Mouse (Mus musculus) neural tube, embryonic 14.5 days (tissue): Measurements from ENCODE around the gene Napsa. TPM values are rescaled to one million over a fixed set of nuclear protein-coding genes. Genes with fewer than 3 reads are reported as not detected.

ENCODE experiments used
- ATAC-seq: fragments of 200-750 bp; cut with Nextera tagmentation; 2 replicates; pipeline ENCODE4 v1.8.0; 2017; ENCODE audit warnings: low read depth, mild to moderate bottlenecking, moderate TSS enrichment, moderate library complexity
- H3K27ac ChIP-seq: fragments of 300-500 bp; sonication (generic); 2 replicates; pipeline ENCODE4 v1.5.1; 2014; ENCODE audit warnings: low read depth, mild to moderate bottlenecking, control low read depth, low read length, moderate library complexity, mixed read lengths
- H3K27me3 ChIP-seq: fragments of 300-500 bp; sonication (generic); 2 replicates; pipeline ENCODE4 v1.6.1; 2014; ENCODE audit warnings: low read length; ENCODE audit not compliant: control insufficient read depth, insufficient read depth
- H3K36me3 ChIP-seq: fragments of 300-500 bp; sonication (generic); 2 replicates; pipeline ENCODE4 v1.6.1; 2014; ENCODE audit warnings: low read length, mixed read lengths; ENCODE audit not compliant: control insufficient read depth, insufficient read depth
- H3K4me1 ChIP-seq: fragments of 300-500 bp; sonication (generic); 2 replicates; pipeline ENCODE4 v1.6.1; 2014; ENCODE audit warnings: low read length; ENCODE audit not compliant: control insufficient read depth, insufficient read depth
- H3K4me2 ChIP-seq: fragments of 300-500 bp; sonication (generic); 2 replicates; pipeline ENCODE4 v1.6.1; 2014; ENCODE audit warnings: mild to moderate bottlenecking, low read depth, low read length, control low read depth
- H3K4me3 ChIP-seq: fragments of 300-500 bp; sonication (generic); 2 replicates; pipeline ENCODE4 v1.5.1; 2014; ENCODE audit warnings: low read depth, low read length, control low read depth, mixed read lengths
- H3K9ac ChIP-seq: fragments of 300-500 bp; sonication (generic); replicated peaks from 2 replicates; pipeline ENCODE4 v1.6.1; 2014; ENCODE audit warnings: low read depth, mild to moderate bottlenecking, control low read depth, low read length, mixed read lengths
- H3K9me3 ChIP-seq: fragments of 300-500 bp; sonication (generic); 2 replicates; pipeline ENCODE4 v1.6.1; 2016; ENCODE audit warnings: low read length; ENCODE audit not compliant: control insufficient read depth
- WGBS: fragments of 180-500 bp; shearing (Covaris S2); extraction: QIAGEN DNeasy Blood & Tissue Kit; methylation state at CpG from one replicate; pipeline ENCODE4 v1.1.7; 2014; 5-methylcytosine and 5-hydroxymethylcytosine counted together
- polyA plus RNA-seq: library from polyadenylated mRNA; unstranded; fragments of >200 nt; fragmentation: Nextera tagmentation; extraction: Ambion mirVana; gene quantifications from 2 replicates; pipeline ENCODE4 v1.2.1, GENCODE M21; 2014

The Napsa gene
- polyA plus RNA-seq, 1 experiment from 2014 or later: 0.82 TPM

- no peak overlapping the region for H3K4me3 ChIP-seq
- H3K36me3 ChIP-seq: no peaks in the 10 kb centered on the region
- no peak overlapping the region for H3K9ac ChIP-seq
- peaks cover 7% of the 10 kb centered on the region; the same call in 1 of the 2 replicates for H3K27me3 ChIP-seq
- 94% methylated on average over 20 of the region's 20 CpGs for WGBS
- no peaks in the 10 kb centered on the region for H3K9me3 ChIP-seq
- peaks cover 24% of the 10 kb centered on the region for H3K4me1 ChIP-seq
- H3K4me2 ChIP-seq: no peak overlapping the region
- no peak overlapping the region for H3K27ac ChIP-seq
- no peak for ATAC-seq
Measured at GRCm38 (mm10) chr7:44595131-44595561, 23.0 kb downstream of the Napsa start.

GRCm38 (mm10) chr7:44596051-44596450 lies 23.9 kb downstream of the Napsa start:
- H3K4me3 ChIP-seq: no peak overlapping the region
- no peak overlapping the region for H3K9ac ChIP-seq
- ATAC-seq: no peak
- peaks cover 24% of the 10 kb centered on the region for H3K4me1 ChIP-seq
- peaks cover 5% of the 10 kb centered on the region; the same call in 1 of the 2 replicates for H3K27me3 ChIP-seq
- no peaks in the 10 kb centered on the region for H3K9me3 ChIP-seq
- H3K27ac ChIP-seq: no peak overlapping the region
- no peaks in the 10 kb centered on the region for H3K36me3 ChIP-seq
- WGBS: 82% methylated on average over 6 of the region's 6 CpGs
- no peak overlapping the region for H3K4me2 ChIP-seq

DNA sequence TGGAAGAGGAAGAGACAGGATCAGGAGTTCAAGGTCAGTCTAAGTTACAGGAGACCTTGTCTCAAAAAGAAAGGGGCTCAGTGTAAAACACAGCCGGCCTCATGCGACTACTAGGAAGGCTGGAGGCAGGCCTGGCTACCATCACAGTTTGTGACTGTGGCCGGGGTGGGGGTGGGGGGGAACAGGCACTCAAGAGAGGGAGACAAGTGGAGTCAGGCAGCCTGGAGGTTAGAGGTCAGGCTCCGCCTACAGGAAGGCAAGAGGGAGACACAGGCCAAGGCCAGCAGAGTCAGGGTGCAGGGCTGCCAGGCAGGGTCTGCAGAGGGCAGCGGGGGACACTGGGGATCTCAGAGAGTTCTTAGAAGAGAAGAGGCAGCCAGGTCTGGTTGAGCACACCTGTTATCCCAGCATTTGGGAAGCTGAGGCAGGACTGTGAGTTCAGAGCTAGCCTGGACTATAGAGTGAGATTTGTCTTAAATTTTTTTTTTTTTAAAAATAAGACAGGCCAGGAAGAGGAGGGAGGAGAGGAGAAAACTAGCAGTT lies 24.9 kb downstream of the Napsa start:
- Histone ChIP-seq H3K4me2 (no peak overlapping the region), H3K27ac (no peak overlapping the region), H3K27me3 (peaks cover 5% of the 10 kb centered on the region; the same call in 1 of the 2 replicates), H3K9me3 (no peaks in the 10 kb centered on the region), H3K36me3 (no peaks in the 10 kb centered on the region), H3K4me3 (no peak overlapping the region), H3K9ac (no peak overlapping the region), H3K4me1 (peaks cover 20% of the 10 kb centered on the region)
- no peak for ATAC-seq
- 68% methylated on average over 5 of the region's 5 CpGs for WGBS

GRCm38 (mm10) chr7:44597666-44598065 lies 25.5 kb downstream of the Napsa start:
- Histone ChIP-seq H3K9me3 (no peaks in the 10 kb centered on the region), H3K36me3 (no peaks in the 10 kb centered on the region), H3K27me3 (peaks cover 5% of the 10 kb centered on the region; the same call in 1 of the 2 replicates), H3K9ac (no peak overlapping the region), H3K4me3 (no peak overlapping the region), H3K4me1 (peaks cover 16% of the 10 kb centered on the region; the same call in 1 of the 2 replicates), H3K4me2 (no peak overlapping the region), H3K27ac (no peak overlapping the region)
- 86% methylated on average over 4 of the region's 4 CpGs for WGBS
- no peak for ATAC-seq

GRCm38 (mm10) chr7:44598336-44598735 lies 26.2 kb downstream of the Napsa start:
- Histone ChIP-seq H3K4me1 (peaks cover 10% of the 10 kb centered on the region; the same call in 1 of the 2 replicates), H3K27me3 (no peaks in the 10 kb centered on the region), H3K9ac (no peak overlapping the region), H3K27ac (no peak overlapping the region), H3K4me3 (no peak overlapping the region), H3K4me2 (no peak overlapping the region), H3K9me3 (no peaks in the 10 kb centered on the region), H3K36me3 (no peaks in the 10 kb centered on the region)
- 92% methylated on average over 11 of the region's 12 CpGs for WGBS
- no peak for ATAC-seq

- no peaks in the 10 kb centered on the region for H3K9me3 ChIP-seq
- no peaks in the 10 kb centered on the region for H3K36me3 ChIP-seq
- ATAC-seq: no peak
- no peak overlapping the region for H3K27ac ChIP-seq
- 0 out of 2 replicates have a peak, but pooled peaks cover 5% of the 10 kb centered on the region for H3K4me1 ChIP-seq
- peaks cover 2% of the 10 kb centered on the region; the same call in 1 of the 2 replicates for H3K27me3 ChIP-seq
- H3K9ac ChIP-seq: no peak overlapping the region
- 85% methylated on average over 10 of the region's 10 CpGs for WGBS
- H3K4me2 ChIP-seq: no peak overlapping the region
- H3K4me3 ChIP-seq: no peak overlapping the region
Measured at GRCm38 (mm10) chr7:44600691-44601262, 28.6 kb downstream of the Napsa start.

DNA sequence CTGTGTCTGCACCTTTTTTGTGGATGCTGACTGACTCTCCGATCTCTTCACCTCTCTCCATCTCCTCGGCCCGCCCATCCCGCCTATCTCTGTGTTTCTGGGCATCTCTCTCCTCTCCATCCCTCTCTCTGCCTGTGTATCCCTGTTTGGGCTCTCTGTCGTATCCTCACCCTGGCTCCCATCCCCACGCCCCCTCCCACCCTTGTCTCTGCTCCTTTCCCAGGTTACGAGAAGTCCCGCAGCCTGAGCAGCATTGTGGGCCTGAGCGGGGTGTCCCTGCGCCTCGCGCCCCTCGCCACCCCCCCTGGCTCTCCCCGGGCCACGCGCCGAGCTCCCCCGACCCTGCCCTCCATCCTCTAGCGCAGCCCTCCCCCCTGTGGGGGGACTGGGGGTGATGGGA lies 29.5 kb downstream of the Napsa start:
- H3K9me3 ChIP-seq: no peaks in the 10 kb centered on the region
- H3K36me3 ChIP-seq: no peaks in the 10 kb centered on the region
- 0 out of 2 replicates have a peak, but pooled peaks cover 5% of the 10 kb centered on the region for H3K4me1 ChIP-seq
- H3K9ac ChIP-seq: no peak overlapping the region; the same call in 1 of the 2 replicates
- no peak overlapping the region for H3K4me3 ChIP-seq
- no peak overlapping the region for H3K27ac ChIP-seq
- no peak for ATAC-seq
- WGBS: 18% methylated on average over 19 of the region's 19 CpGs
- H3K27me3 ChIP-seq: peaks cover 10% of the 10 kb centered on the region; the same call in 1 of the 2 replicates
- H3K4me2 ChIP-seq: no peak overlapping the region

GRCm38 (mm10) chr7:44602443-44602842 lies 30.3 kb downstream of the Napsa start:
- WGBS: 13% methylated on average over 11 of the region's 11 CpGs
- no peak overlapping the region for H3K9ac ChIP-seq
- no peaks in the 10 kb centered on the region for H3K9me3 ChIP-seq
- H3K4me1 ChIP-seq: 0 out of 2 replicates have a peak, but pooled peaks cover 5% of the 10 kb centered on the region
- H3K36me3 ChIP-seq: no peaks in the 10 kb centered on the region
- no peak overlapping the region for H3K27ac ChIP-seq
- ATAC-seq: peak; percentile 5; the same call in 1 of the 2 replicates
- H3K27me3 ChIP-seq: peaks cover 12% of the 10 kb centered on the region; the same call in 1 of the 2 replicates
- no peak overlapping the region for H3K4me2 ChIP-seq
- no peak overlapping the region for H3K4me3 ChIP-seq

DNA sequence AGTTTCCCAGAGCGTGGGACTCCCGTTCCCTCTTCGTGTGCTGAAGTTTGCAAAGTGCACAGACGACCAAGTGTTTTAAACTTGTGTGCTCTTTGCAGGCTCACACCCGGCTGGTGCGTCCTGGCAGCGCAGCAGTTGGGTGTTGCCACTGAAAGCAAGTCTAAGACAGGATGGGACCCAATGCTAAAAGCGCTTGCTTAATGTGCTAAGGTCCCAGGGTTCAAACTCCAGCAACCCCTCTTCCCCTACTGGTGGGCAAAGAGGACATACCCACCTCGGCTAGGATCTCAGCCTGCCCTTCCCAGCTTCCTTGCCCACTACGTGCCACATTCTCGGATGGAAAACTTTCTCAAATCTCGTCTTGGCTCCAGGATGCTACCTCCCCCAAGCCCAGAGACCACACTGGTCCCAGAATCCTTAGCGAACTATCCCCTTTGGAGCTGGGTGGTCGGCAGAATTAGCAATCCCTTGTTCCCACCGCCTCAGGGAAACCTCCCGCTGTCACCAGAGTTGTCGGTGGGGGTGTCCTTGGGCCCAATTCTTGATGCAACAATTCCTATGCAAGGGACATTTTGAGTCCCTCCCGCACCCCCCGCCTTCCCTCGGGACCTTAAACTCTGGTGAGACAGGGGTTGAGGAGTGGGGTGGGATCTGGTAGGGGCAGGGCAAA lies 31.1 kb downstream of the Napsa start:
- Histone ChIP-seq H3K9ac (no peak overlapping the region), H3K4me2 (no peak overlapping the region), H3K9me3 (no peaks in the 10 kb centered on the region), H3K4me3 (no peak overlapping the region), H3K36me3 (no peaks in the 10 kb centered on the region), H3K27me3 (peaks cover 12% of the 10 kb centered on the region; the same call in 1 of the 2 replicates), H3K4me1 (0 out of 2 replicates have a peak, but pooled peaks cover 5% of the 10 kb centered on the region), H3K27ac (no peak overlapping the region)
- WGBS: 3% methylated on average over 20 of the region's 20 CpGs
- ATAC-seq: 0 out of 2 replicates have a peak, but pooled peaks have one; percentile 1
